Mouse (Mus musculus) thymus, postnatal 4 days (tissue): ENCODE data around the gene Map2k6.

Source experiments
- DNase-seq: peaks from one replicate; pipeline ENCODE4 v3.0.0; 2021

Gene Map2k6

GRCm38 (mm10) chr11:110453445-110454154 lies 54.7 kb downstream of the Map2k6 start:
- DNase-seq, result no peak

- DNase-seq, result no peak
These were observed 58.6 kb downstream of the Map2k6 start for GRCm38 (mm10) chr11:110457441-110457912.

GRCm38 (mm10) chr11:110460480-110460879 lies 61.6 kb downstream of the Map2k6 start:
- no peak for DNase-seq

GRCm38 (mm10) chr11:110461560-110462331 lies 62.8 kb downstream of the Map2k6 start:
- no peak for DNase-seq

- no peak for DNase-seq
These were observed 64.2 kb downstream of the Map2k6 start for GRCm38 (mm10) chr11:110462975-110463578.

- no peak for DNase-seq
These were observed 64.9 kb downstream of the Map2k6 start for GRCm38 (mm10) chr11:110463801-110464200.

GRCm38 (mm10) chr11:110469054-110469453 lies 70.1 kb downstream of the Map2k6 start:
- DNase-seq, result no peak

- no peak for DNase-seq
These were observed 71.8 kb downstream of the Map2k6 start for GRCm38 (mm10) chr11:110470561-110471273.

- DNase-seq, result no peak
These were observed 72.4 kb downstream of the Map2k6 start for GRCm38 (mm10) chr11:110471362-110471761.

- DNase-seq, result no peak
These were observed 73.2 kb downstream of the Map2k6 start for GRCm38 (mm10) chr11:110472078-110472477.

- no peak for DNase-seq
These were observed 74.6 kb downstream of the Map2k6 start for GRCm38 (mm10) chr11:110473495-110473894.

- no peak for DNase-seq
These were observed 77.6 kb downstream of the Map2k6 start for GRCm38 (mm10) chr11:110476361-110477151.

GRCm38 (mm10) chr11:110477961-110478869 lies 79.3 kb downstream of the Map2k6 start:
- no peak for DNase-seq

GRCm38 (mm10) chr11:110478978-110479384 lies 80.1 kb downstream of the Map2k6 start:
- no peak for DNase-seq

GRCm38 (mm10) chr11:110481406-110481805 lies 82.5 kb downstream of the Map2k6 start:
- DNase-seq, result no peak

- no peak for DNase-seq
These were observed 83.3 kb downstream of the Map2k6 start for GRCm38 (mm10) chr11:110482176-110482575.

- DNase-seq, result no peak
These were observed 83.7 kb downstream of the Map2k6 start for GRCm38 (mm10) chr11:110482649-110483048.

- peak; percentile 39 for DNase-seq
These were observed 84.2 kb downstream of the Map2k6 start for GRCm38 (mm10) chr11:110483165-110483564.

- DNase-seq, result no peak
These were observed 85.5 kb downstream of the Map2k6 start for GRCm38 (mm10) chr11:110484426-110484825.

GRCm38 (mm10) chr11:110485081-110485480 lies 86.2 kb downstream of the Map2k6 start:
- no peak for DNase-seq

GRCm38 (mm10) chr11:110487796-110488195 lies 88.9 kb downstream of the Map2k6 start:
- DNase-seq, result no peak
